In the genomic region with DNA sequence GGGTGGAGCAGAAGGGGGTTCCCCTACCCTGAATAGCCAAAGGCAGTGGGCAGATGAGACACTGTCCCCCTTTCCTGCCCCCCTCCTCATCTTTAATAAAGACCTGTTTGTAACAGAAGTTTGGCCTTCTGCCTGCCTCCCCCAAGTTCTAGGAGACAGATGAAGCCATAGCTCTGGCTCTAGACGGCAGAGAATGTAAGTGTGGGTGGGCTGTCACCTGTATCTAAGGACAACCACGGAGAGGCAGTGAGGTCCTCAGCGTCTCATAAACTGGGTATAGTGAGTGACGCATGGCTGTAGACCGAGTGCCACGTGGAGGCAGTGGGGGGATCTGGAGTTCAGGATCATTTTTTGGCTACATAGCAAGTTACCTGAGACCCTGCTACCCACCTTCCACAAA, we compare ENCODE assay signal across 22 mouse cellular contexts. TPM values are rescaled to one million over a fixed set of nuclear protein-coding genes. Genes with fewer than 3 reads are reported as not detected.
"Had no signal": no experiment of that assay in that cellular context is flagged by ENCODE, and none has a peak within 500 bp of the region (broad histone marks: within the 10 kb centered on the region; RNA-seq: fewer than 3 reads in every experiment).

No protein-coding gene starts in this region.

- H3K36me3 ChIP-seq: limb, embryonic 10.5 days; limb, embryonic 13.5 days; liver, embryonic 12.5 days; liver, embryonic 15.5 days; lung, embryonic 15.5 days; midbrain, embryonic 10.5 days; midbrain, embryonic 15.5 days had no signal

- H3K4me2 ChIP-seq: limb, embryonic 13.5 days; liver, embryonic 12.5 days; liver, embryonic 15.5 days; lung, embryonic 15.5 days; midbrain, embryonic 15.5 days; neural tube, embryonic 13.5 days had no signal

- H3K27ac ChIP-seq: limb, embryonic 10.5 days; limb, embryonic 13.5 days; liver, embryonic 12.5 days; liver, embryonic 15.5 days; lung, embryonic 15.5 days; midbrain, embryonic 10.5 days; midbrain, embryonic 15.5 days; neural tube, embryonic 13.5 days had no signal

- DNase-seq: kidney, adult 2 months; kidney, postnatal 10 days; kidney, postnatal 36 days; liver; lung, adult 18-20 months; lung, postnatal 10 days; lung, postnatal 36 days; retina, postnatal 1 day; right cerebral cortex, postnatal 25 days; thymus, adult 18-20 months; thymus, postnatal 36 days had no signal

- H3K9me3 ChIP-seq: limb, embryonic 10.5 days; limb, embryonic 13.5 days; liver, embryonic 12.5 days; liver, embryonic 15.5 days; lung, embryonic 15.5 days; midbrain, embryonic 15.5 days; neural tube, embryonic 13.5 days had no signal

- H3K4me3 ChIP-seq: limb, embryonic 10.5 days; limb, embryonic 13.5 days; liver, embryonic 12.5 days; liver, embryonic 15.5 days; lung, embryonic 15.5 days; megakaryocyte, embryonic 14.5 days; midbrain, embryonic 10.5 days; midbrain, embryonic 15.5 days; neural tube, embryonic 13.5 days had no signal

- H3K27me3 ChIP-seq: midbrain, embryonic 15.5 days had no signal

- ATAC-seq: intestine, postnatal 0 days; liver, embryonic 12.5 days; midbrain, embryonic 15.5 days had no signal

- H3K9ac ChIP-seq: limb, embryonic 13.5 days; liver, embryonic 12.5 days; liver, embryonic 15.5 days; lung, embryonic 15.5 days; midbrain, embryonic 15.5 days; neural tube, embryonic 13.5 days had no signal

RNA-seq across cellular contexts. Expression of gene Plppr2, which starts 12.0 kb away (rescaled TPM):
- total RNA-seq: neutrophil, adult 5-6 weeks had no signal

RNA-seq across cellular contexts. Expression of gene Epor, which starts 14.5 kb away (rescaled TPM):
- total RNA-seq: neutrophil, adult 5-6 weeks had no signal

RNA-seq across cellular contexts. Expression of gene Ccdc159, which starts 21.5 kb away (rescaled TPM):
- total RNA-seq: neutrophil, adult 5-6 weeks had no signal
